Mouse (Mus musculus) limb, embryonic 14.5 days (tissue): ENCODE measurements around the gene Mvb12a. TPM values are rescaled to one million over a fixed set of nuclear protein-coding genes. Genes with fewer than 3 reads are reported as not detected.
A peak's percentile ranks its signal among the peaks of the same experiment; 100 is the strongest.
"Not testable (repeated sequence)": the region's sequence is repeated elsewhere in the genome, so short reads cannot be mapped to it uniquely, and the experiment has no call there.

Experiments
- ATAC-seq: fragments of 200-750 bp; cut with Nextera tagmentation; 2 replicates; pipeline ENCODE4 v1.8.0; 2017; ENCODE audit warnings: low read depth, moderate number of reproducible peaks, moderate TSS enrichment; ENCODE audit not compliant: low FRiP score
- DNase-seq: peaks from one replicate; pipeline ENCODE4 v3.0.0-alpha.2; 2015; ENCODE audit warnings: low spot score
- H3K27ac ChIP-seq: fragments of 300-500 bp; sonication (generic); replicated peaks from 2 replicates; pipeline ENCODE4 v1.5.1; 2014; ENCODE audit warnings: low read depth, mild to moderate bottlenecking, low read length, moderate library complexity, mixed read lengths
- H3K27me3 ChIP-seq: fragments of 300-500 bp; sonication (generic); 2 replicates; pipeline ENCODE4 v1.6.1; 2014; ENCODE audit warnings: low read length, mixed read lengths; ENCODE audit not compliant: control insufficient read depth, insufficient read depth
- H3K36me3 ChIP-seq: fragments of 300-500 bp; sonication (generic); 2 replicates; pipeline ENCODE4 v1.6.1; 2014; ENCODE audit warnings: mild to moderate bottlenecking, low read length, moderate library complexity, mixed read lengths; ENCODE audit not compliant: control insufficient read depth, insufficient read depth
- H3K4me1 ChIP-seq: fragments of 300-500 bp; sonication (generic); 2 replicates; pipeline ENCODE4 v1.6.1; 2014; ENCODE audit warnings: antibody characterized with exemption, low read length, mixed read lengths; ENCODE audit not compliant: control insufficient read depth, insufficient read depth
- H3K4me2 ChIP-seq: fragments of 300-500 bp; sonication (generic); replicated peaks from 2 replicates; pipeline ENCODE4 v1.6.1; 2014; ENCODE audit warnings: low read depth, mild to moderate bottlenecking, low read length, moderate library complexity; ENCODE audit not compliant: severe bottlenecking
- H3K4me3 ChIP-seq: fragments of 300-500 bp; sonication (generic); replicated peaks from 2 replicates; pipeline ENCODE4 v1.5.1; 2014; ENCODE audit warnings: low read length
- H3K9ac ChIP-seq: fragments of 300-500 bp; sonication (generic); 2 replicates; pipeline ENCODE4 v1.6.1; 2014; ENCODE audit warnings: mild to moderate bottlenecking, low read depth, low read length, moderate library complexity; ENCODE audit not compliant: severe bottlenecking
- H3K9me3 ChIP-seq: fragments of 300-500 bp; sonication (generic); 2 replicates; pipeline ENCODE4 v1.6.1; 2016; ENCODE audit warnings: low read length; ENCODE audit not compliant: control insufficient read depth
- POLR2A ChIP-seq: fragments of 200-500 bp; IDR thresholded peaks from 2 replicates; pipeline ENCODE4 v1.8.0; 2012; ENCODE audit warnings: inconsistent platforms, mild to moderate bottlenecking, moderate library complexity, borderline replicate concordance; ENCODE audit not compliant: insufficient read depth, insufficient read length; ENCODE audit errors: extremely low read depth
- WGBS: fragments of 180-500 bp; shearing (Covaris S2); extraction: QIAGEN DNeasy Blood & Tissue Kit; methylation state at CpG from one replicate; pipeline ENCODE4 v1.1.7; 2014; 5-methylcytosine and 5-hydroxymethylcytosine counted together
- polyA plus RNA-seq, 2 experiments: library from polyadenylated mRNA; depleted of rRNA in 1 of 2; stranded (reverse) in 1 of 2; unstranded in 1 of 2; fragments of >200 nt; fragmentation: Nextera tagmentation in 1 of 2; extraction: Ambion mirVana in 1 of 2; gene quantifications; 2 replicates each; pipeline versions ENCODE4 v1.2.1 to v1.2.3; 2012 to 2014

The Mvb12a gene
- polyA plus RNA-seq, 2 experiments = 104 to 107 TPM

GRCm38 (mm10) chr8:71516786-71517185, 25.9 kb upstream of the Mvb12a start:
- H3K9me3 ChIP-seq = no peaks in the 10 kb centered on the region
- H3K9ac ChIP-seq = no peak overlapping the region
- H3K27me3 ChIP-seq = no peaks in the 10 kb centered on the region
- H3K27ac ChIP-seq = no peak overlapping the region
- no peaks in the 10 kb centered on the region for H3K4me1 ChIP-seq
- no peak overlapping the region for H3K4me3 ChIP-seq
- ATAC-seq (no peak), DNase-seq (no peak)
- no peaks in the 10 kb centered on the region for H3K36me3 ChIP-seq
- 18% methylated on average over 6 of the region's 6 CpGs for WGBS
- no peak for TF ChIP-seq POLR2A
- no peak overlapping the region for H3K4me2 ChIP-seq

GRCm38 (mm10) chr8:71519037-71519825, 23.5 kb upstream of the Mvb12a start:
- not testable (repeated sequence) for H3K4me1 ChIP-seq, H3K27ac ChIP-seq, H3K9me3 ChIP-seq, H3K27me3 ChIP-seq, H3K4me3 ChIP-seq, H3K36me3 ChIP-seq, ATAC-seq, H3K9ac ChIP-seq, H3K4me2 ChIP-seq
- 35% methylated on average over 9 of the region's 10 CpGs for WGBS
- peak; percentile 74 for DNase-seq

- no peak overlapping the region for H3K27ac ChIP-seq
- no peaks in the 10 kb centered on the region for H3K36me3 ChIP-seq
- DNase-seq = peak; percentile 90
- peaks cover 3% of the 10 kb centered on the region; the same call in 1 of the 2 replicates for H3K4me1 ChIP-seq
- 0 out of 2 replicates have a peak, but pooled peaks have one; percentile 24 for TF ChIP-seq POLR2A
- no peaks in the 10 kb centered on the region for H3K9me3 ChIP-seq
- peak; percentile 87 for ATAC-seq
- no peak overlapping the region; the same call in 1 of the 2 replicates for H3K4me3 ChIP-seq
- peaks cover 20% of the 10 kb centered on the region for H3K27me3 ChIP-seq
- 1% methylated on average over 17 of the region's 17 CpGs for WGBS
- peak overlapping the region; percentile 20; the same call in 1 of the 2 replicates for H3K4me2 ChIP-seq
- H3K9ac ChIP-seq = no peak overlapping the region
These were observed 21.1 kb upstream of the Mvb12a start for GRCm38 (mm10) chr8:71521634-71522033.

GRCm38 (mm10) chr8:71525226-71526050, 17.3 kb upstream of the Mvb12a start, which contains the start of gene Ccdc194:
Ccdc194 (minus strand) TSS chr8:71525711.
- no peak within 1 kb of the TSS; the same call in 1 of the 2 replicates for H3K4me2 ChIP-seq
- H3K27ac ChIP-seq = 0 out of 2 replicates have a peak within 1 kb of the TSS, but pooled peaks have one; percentile 38
- H3K27me3 ChIP-seq = peaks cover 25% of the 10 kb centered on the region
- peak within 1 kb of the TSS; percentile 28; the same call in 1 of the 2 replicates for H3K9ac ChIP-seq
- H3K4me3 ChIP-seq = peak within 1 kb of the TSS; percentile 16
- peaks cover 5% of the 10 kb centered on the region; the same call in 1 of the 2 replicates for H3K4me1 ChIP-seq
- DNase-seq (no peak), ATAC-seq (no peak)
- no peak for TF ChIP-seq POLR2A
- H3K9me3 ChIP-seq = no peaks in the 10 kb centered on the region
- 5% methylated on average over 46 of the region's 46 CpGs for WGBS
- no peaks in the 10 kb centered on the region for H3K36me3 ChIP-seq

GRCm38 (mm10) chr8:71526272-71526671, 16.4 kb upstream of the Mvb12a start:
- no peak overlapping the region for H3K4me2 ChIP-seq
- no peak for ATAC-seq
- peaks cover 5% of the 10 kb centered on the region; the same call in 1 of the 2 replicates for H3K4me1 ChIP-seq
- no peaks in the 10 kb centered on the region for H3K36me3 ChIP-seq
- 9% methylated on average over 6 of the region's 6 CpGs for WGBS
- TF ChIP-seq POLR2A = no peak
- no peak overlapping the region for H3K4me3 ChIP-seq
- DNase-seq = no peak
- H3K27me3 ChIP-seq = peaks cover 25% of the 10 kb centered on the region
- H3K9me3 ChIP-seq = no peaks in the 10 kb centered on the region
- no peak overlapping the region for H3K27ac ChIP-seq
- H3K9ac ChIP-seq = no peak overlapping the region
